Mouse (Mus musculus) T-helper 1 cell (primary cell): Measurements from ENCODE around the gene Mcmbp.

Experiments used
- in situ Hi-C: fragments of 300-600 bp; cut with MboI, MseI; formaldehyde crosslinking; loops from one replicate; pipeline ENCODE4 v1.15.1; 2025; ENCODE audit warnings: high pct_unique_total_duplicates

Mcmbp gene

DNA sequence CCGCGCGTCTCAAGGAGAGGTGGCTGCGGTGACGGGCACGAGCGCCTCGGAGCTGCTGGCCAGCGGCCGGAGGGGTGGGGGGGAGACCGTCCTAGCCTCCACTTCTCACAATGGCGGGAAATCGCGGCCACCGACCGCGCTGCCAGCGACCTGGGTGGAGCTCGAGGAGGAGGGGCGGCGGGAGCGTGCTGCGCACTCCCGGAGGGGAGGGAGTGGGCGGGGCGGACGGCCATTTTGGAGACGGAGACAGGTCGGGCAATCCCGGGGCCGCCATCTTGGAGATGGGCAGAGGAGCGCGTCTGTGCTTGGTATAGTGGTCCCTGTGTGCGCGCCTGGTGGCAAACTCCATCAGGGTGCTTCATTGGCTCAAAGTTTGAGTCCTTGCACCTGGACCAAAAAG, at the start of gene Mcmbp:
Gene Mcmbp (minus strand): TSS at position 162 of the 400 bp plus-strand sequence.
- in situ Hi-C loops = no loop called here

DNA sequence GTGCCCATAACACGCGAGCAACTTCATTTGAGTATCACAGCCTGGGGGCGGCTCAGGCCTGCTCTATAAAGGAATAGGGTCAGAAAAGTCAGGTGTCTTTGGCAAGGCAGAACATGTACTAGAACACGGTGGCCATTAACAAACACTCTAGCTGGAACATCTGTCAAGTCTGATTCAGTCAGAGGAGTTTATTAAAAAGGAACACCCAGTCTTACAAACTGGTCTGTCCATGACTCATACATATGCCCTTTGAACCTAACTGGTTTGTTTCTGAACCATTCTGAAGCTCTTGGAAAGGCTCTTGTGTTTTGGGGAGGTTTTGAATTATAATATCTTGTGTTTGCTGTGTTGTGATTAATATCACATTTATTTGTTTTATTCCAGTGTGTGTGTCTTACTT, 49.8 kb upstream of the Mcmbp start:
- in situ Hi-C loops = no loop called here

DNA sequence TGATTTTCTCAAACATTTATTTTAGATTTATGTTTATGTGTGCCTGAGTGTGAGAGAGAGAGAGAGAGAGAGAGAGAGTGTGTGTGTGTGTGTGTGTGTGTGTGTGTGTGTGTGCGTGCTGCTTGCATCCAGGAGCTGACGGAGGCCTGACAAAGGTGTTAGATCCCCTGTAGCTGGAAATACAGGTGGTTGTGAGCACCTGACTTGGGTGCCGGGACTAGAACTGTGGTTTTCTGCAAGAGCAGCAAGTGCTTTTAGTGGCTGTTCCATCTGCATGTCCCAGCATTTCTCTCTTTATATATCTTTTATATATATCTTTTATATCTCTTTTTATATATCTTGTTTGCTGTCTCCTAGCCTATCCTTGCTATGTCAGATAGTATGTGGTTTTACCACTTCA, 41.6 kb upstream of the Mcmbp start:
- in situ Hi-C loops = no loop called here

DNA sequence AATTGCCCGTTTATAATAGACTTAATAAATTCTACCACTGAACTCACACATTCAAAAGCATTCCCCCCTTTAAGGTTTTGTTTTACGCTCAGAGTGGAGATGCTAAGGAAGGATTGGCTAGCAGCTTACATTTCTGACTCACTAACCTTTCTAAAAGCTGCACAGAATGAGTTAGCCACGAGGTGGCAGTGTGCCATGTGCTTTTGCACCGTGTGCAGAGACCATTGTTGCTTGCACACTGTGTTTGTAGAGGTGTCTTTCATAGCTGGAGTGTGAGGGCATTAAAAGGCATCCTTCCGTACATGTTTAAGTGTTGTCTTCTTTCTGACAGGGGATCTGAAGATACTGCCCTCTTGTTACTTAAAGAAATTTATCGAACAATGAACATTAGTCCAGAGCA, 39.0 kb upstream of the Mcmbp start:
- in situ Hi-C loops = no loop called here

DNA sequence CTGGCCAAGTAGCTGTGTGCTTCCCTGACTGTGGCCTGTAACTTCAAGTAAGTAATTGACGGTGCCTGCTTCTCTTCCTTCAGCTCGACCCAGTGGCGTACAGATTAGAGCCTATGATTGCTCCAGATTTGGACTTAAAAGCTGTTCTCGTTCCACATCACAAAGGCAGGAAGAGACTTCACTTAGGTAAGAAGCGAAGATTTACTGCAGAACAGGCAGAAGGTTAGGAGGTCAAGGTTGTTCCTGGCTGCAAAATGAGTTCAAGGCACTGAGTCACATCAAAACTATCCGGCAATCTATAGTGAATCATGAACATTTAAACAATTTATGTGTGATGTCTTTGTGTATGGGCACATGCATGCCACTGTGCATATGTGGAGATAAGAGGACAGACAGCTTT, 36.9 kb upstream of the Mcmbp start:
- in situ Hi-C loops = no loop called here

DNA sequence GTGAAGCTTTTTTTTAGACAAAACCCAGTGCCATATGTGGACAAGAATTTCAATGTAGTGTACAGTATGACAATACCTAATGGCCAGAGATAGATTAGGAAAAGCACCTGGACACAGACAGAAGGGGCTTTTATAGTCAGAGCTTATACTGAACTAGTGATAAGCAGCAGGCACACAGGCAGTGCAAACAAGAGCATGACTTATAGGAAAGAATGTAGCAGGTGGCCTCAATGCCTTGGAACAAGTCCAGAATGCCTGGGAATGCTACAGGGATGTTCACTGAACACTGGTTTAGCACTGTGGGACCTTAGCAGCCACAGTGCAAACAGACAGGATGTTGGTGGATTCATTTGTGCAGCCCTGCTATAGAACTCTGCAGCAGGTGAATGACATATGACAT, 26.4 kb upstream of the Mcmbp start:
- in situ Hi-C loops = no loop called here

DNA sequence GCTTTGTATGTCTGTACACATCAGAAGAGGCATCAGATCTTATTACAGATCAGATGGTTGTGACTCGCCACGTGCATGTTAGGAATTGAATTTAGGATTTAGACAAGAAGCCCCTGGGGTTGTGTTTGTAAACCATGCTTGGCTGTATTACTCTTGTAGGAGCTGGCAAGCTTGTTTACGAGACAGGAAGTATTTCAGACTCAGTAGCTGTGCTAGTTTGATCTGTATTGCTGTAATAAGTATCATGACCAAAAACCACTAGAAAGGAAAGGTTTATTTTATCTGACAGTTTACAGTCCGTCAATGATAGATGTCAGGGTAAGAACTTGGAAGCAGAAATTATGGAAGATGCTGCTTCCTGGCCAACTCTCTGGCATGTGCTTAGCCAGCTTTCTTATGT, 18.7 kb upstream of the Mcmbp start:
- in situ Hi-C loops = no loop called here

DNA sequence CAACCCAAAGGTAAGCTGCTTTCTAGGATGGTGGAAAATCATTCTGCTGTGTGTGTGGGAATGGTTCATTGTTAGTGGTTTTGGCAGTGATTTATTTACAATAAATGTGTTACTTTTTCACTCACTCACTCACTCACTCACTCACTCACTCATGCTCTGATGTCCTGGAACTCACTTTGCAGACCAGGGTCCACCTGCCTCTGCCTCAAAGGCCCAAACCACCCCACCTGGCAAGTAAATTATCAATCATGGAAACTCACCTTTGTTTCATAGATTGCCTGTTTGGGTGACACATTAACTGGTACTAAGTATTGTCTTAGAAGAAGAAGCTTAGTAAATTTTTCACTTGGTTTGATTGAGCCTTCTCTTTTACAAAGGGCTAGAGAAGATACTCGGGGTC, 15.1 kb upstream of the Mcmbp start:
- in situ Hi-C loops = no loop called here

DNA sequence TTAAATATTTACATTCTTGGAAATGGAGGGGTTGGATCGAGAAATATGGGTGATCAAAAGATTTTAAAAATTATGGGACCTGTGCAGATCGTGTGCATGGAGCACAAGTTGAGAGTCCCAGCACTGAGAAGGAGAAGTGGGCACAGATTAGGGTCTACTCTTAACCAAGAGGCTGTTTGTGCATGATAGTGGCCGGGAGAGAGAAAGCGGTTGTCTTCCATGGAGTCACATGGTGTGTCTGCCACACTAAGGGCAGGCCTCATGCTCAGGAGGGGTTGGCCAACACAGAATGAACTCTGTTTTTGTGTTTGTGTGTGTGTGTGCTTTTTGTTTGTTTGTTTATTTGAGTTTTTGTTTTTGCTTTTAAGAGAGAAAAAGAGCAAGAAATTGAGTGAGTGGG, 11.7 kb upstream of the Mcmbp start:
- in situ Hi-C loops = no loop called here

DNA sequence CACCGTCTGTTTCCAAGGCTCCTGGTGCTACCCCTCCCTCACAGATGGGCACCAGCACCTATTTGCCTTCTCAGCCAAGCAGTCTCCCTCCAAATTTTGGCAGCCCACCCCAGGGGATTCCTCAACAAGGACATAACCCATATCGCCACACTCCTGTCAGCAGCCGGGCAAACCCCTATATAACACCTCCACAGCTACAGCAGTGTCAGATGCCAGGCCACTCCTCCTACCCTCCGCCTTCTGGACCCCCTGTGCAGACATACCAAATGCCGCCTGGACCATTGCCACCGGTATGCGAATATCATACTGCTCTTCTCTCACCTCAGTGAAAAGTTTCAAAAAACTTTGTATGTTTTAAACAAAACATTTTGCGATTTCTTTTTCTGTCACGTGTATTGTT, 10.0 kb upstream of the Mcmbp start:
- in situ Hi-C loops = no loop called here

DNA sequence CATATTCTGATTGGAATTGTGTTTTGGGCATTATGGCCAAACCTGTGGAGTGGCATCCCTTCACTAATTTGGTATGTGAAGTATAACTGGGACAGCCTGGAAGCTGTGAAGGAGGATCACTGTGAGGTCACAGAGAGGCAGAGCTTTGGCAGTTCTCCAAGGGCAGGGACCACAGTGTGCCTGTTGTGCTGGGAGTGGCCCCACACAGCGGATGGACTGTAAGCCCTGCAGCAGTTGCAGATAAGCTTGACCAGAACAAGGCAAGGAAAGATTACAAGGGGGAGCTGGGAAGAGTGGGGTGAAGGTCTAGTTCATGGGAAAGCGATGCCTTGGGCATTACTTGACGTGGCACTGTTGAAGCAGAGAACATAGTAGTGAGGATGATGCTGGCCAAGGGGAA, 8.5 kb upstream of the Mcmbp start:
- in situ Hi-C loops = no loop called here

DNA sequence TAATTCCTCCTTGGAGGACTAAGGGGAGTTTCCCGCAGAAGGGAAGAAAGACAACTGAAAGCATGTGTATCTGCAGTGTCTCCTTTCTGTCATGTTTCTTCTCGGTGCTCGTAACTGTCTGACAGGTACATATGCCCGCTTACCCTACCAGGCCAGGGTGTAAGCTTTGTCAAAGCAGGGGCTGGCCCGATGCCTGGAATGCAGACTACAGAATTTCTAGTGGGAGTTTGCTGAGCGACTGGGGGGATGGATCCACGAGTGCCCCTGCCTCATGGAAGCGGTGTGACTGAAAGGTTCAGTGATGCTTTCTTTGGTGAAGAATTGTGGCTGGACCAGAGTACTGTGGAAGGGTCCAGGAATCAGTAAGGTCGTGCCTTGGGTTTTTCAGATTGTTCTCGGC, 5.9 kb upstream of the Mcmbp start:
- in situ Hi-C loops = no loop called here

DNA sequence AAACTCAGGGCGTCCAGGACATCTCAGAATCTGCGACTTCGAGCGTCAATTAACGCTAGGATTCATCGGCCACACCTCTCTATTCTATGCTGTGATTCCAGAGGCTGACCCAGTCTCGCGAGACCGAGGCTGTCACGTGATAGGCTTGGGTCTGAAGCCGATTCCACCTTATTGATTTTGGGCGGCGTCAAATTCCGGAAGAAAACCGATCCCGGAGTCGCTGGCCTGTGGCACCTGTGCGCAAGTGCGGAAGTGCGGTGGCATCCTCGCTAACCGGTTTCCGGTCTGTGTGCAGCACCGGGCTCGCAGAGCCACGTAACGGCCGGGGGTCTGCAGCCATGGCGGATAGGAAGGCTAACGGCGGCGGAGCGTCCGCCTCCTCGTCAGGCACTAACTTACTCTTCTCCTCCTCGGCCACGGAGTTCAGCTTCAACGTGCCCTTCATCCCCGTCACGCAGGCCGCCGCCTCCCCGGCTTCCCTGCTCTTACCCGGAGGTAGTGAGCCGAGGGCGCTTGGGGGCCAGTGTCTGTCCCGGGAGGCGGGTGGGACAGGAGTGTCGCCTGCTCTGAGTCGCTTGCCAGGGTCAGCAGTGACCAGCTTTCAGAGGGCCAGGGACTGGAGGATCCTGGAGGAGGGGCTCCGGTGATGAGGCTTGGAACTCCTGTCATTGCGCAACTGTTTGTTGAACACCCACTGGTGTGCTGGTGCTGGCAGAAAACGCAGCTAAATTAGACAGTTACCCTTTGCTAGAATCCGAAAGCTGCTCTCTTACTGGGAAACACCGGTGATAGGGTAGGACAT, 4.6 kb upstream of the Mcmbp start, which contains the start of gene Sec23ip:
Gene Sec23ip (plus strand): TSS at position 260 of the 802 bp plus-strand sequence.
- in situ Hi-C loops = no loop called here

DNA sequence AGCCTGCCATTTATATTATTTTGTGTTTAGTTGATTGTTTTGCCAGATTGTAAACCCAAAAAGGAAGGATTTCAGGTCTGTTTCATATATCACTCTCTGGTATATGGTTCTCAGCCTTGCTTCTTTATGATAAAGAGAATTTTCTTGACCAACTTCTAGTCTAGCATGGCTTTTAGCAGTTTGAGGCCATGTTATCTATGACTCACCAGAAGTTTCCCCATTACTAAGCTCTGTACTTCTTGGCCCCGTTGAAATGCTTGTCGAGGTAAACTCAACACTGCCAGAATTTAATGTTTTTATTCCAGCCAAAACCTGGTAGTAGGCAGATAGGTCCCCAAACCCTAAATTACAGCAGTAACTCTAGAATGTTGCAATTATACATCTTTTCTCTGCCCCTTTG, 3.6 kb upstream of the Mcmbp start:
- in situ Hi-C loops = no loop called here

DNA sequence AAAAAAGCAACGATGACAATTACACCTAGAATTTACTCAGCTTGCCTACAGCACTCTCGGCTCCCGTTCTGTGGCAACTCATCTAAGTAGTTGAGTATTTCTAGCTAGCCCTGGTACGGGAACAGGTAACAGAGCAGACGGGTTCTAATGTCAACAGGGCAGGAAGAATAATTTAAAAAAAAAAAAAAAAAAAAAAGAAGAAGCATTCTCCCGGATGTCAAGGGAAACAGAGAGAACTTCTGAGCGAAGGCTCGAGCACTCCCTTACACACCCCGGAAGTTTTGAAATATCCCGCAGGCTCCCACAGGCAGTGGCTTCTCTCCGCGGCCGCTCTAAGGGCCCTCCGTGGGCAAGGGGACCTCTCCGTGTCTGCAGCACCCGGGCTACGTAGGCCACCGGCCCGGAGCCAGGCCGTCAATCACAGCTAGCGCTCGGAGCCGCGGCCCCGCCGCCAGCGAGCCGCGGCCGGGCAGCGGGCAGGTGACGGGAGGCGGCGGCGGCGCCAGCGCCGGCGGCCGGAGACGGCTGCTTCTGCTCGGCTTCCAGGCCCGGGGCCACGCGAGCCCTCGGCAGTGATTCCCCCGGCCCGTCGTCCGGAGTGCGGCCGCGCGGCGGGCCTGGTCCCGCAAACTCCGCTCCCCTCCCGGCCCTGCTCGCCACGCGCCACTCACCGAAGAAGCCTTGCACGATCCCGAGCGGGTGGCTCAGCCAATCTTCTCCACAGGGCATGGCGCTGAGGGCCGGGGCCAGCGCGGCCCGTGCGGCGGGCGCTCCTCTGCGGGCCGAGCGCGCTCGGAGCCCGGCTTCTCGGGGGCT, 625 bp downstream of the Mcmbp start:
- in situ Hi-C loops = no loop called here

DNA sequence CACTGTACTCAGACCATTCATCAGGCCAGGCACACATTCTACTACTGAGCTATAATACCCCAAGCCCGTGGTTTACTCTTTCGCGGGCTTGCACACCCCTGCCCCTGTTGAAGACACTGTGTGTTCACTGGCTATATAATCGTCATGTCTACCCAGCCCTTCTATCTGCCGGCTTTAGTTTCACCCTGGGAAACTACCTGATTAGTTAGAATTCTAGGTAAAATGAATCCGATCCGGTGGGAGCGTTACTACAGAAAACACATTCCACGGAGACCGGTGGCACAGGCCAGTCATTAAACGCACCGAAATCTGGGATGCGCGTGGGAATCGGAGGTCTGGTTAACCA, 1.2 kb downstream of the Mcmbp start:
- in situ Hi-C loops = no loop called here

DNA sequence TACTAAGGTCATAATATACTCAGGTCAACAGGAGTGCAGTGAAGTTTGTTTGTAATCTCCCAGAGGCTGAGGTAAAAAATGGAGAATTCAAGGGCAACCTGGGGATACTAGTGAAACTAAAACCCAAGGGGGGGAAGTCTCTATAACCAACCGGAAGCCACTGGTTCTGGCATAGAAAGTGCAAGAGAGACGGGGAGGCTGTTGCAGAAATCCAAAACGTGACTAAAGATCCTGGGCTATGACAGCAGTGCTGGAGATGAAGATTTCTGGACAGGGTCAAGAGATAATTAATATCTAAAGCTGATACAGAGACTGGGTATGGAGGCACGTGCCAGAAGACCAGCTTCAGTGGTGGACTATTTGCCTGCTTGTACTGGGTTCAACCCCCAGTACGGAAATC, 2.3 kb downstream of the Mcmbp start:
- in situ Hi-C loops = no loop called here

DNA sequence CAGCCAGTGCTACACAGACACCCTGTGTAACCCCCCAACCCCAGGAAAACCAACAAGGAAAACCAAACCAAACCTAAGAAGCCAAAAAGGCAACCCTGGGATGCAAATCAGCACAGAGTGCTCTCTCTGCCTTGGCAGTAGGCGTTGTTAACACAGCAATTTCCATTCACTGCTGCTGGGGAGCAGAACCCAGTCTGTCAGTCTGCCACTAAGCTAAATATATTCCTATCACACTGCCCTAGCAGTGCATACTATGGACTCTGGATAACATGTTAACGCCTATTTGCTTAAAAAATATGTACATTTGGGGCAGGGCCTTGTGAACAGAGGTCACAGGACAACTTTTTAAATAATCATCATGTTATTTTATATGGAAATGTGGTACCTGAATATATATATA, 8.7 kb downstream of the Mcmbp start:
- in situ Hi-C loops = no loop called here

DNA sequence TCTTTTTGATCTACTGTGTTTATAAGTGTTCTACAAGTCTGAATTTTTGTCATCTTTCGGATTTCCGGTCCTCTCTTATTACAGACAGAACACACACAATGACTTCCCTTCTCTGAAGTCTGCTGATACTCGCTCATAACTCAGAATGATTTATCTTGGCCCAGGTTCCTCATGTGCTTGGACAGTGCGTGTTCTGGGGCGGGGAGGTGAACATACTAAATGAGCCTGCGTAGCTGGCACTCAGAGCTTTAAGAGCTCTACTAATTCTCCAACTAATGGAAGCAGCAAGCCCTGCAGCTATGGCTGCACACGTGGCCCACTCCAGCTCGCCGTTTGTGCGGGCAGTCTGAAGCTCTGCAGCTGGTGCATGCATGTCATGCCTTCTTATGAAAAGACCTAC, 11.6 kb downstream of the Mcmbp start:
- in situ Hi-C loops = no loop called here

DNA sequence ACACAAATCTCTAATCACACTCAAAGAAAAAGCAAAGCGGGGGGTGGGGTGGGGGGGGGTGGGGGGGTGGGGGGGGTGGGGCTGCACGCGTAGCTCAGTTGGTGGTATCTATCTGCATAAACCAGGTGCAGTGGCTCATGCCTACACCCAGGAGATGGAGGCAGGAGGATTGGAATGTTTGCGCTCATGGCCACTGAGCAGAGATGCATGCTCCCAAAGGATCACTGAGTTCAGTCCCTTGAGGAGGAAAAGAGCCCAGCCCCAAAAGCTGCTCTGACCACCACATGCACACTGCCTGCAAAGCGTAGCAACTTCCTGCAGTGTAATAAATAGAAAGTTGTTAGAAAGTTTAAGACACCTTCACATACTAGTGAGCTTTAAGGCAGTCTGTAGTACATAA, 12.6 kb downstream of the Mcmbp start:
- in situ Hi-C loops = no loop called here

DNA sequence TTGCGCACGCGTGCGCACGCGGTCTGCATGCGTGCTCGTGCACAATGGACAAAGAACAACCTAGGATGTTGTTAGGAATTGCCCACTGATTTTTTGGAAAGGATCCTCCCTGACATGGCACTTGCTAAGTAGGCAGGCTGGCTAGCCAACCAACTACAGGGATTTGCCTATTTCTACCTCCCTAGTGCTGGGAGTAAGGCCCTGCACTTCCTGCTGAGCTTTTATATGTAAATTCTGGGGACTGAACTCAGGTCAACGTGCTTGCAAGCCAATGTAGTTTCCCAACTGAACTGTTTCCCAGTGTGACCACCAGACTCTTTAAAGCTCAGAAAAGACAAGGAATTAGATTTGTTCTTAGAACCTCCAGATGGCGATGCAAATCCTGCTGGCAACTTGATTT, 13.3 kb downstream of the Mcmbp start:
- in situ Hi-C loops = no loop called here

DNA sequence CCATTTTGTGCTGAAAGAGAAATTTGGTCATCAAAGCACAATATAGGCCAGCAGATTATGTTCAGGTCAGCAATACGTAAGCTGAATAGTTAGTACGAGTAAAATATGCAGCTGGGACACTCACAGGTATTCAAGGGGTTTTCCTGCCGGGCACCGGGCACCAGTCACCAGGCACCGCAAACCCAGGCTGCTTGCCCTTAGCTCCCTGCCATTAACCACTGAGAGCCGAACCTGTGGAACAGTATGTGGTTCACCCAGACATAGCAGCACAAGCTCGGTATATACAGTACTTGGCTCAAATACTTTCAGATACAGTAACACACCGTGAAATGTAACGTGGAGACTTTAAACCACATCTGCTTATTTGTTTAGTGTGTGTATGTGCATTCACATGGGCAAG, 15.1 kb downstream of the Mcmbp start:
- in situ Hi-C loops = no loop called here

DNA sequence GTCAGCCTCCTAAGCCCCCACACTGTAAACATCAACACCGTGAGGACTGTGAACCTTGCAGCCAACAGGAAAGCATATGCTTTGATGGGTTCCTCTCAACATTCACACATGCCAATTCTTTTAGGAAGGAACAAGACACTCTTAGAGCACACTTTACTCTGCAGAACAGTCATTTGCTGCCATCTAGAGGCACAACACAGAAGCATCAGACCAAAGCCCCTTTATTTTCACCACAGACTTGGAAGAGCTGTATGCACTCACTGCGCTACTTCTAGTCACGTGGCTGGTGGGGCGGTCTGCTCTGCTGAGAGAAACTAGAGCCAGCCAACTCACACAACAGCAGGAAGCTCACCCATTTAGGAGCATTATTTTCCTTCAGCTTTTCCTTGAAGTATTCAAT, 15.5 kb downstream of the Mcmbp start:
- in situ Hi-C loops = no loop called here
